Mouse (Mus musculus) heart, postnatal 25 days (tissue): ENCODE measurements around the gene Pms2. TPM values are rescaled to one million over a fixed set of nuclear protein-coding genes. Genes with fewer than 3 reads are reported as not detected.

Experiments used
- DNase-seq: peaks from one replicate; pipeline ENCODE4 v3.0.0; 2022; ENCODE audit warnings: low spot score
- intact Hi-C: fragments of 180-260 bp; cut with DNase I; formaldehyde crosslinking; loops from one replicate; pipeline ENCODE4 v1.15.1; 2025
- total RNA-seq, 2 experiments: library from RNA; stranded (reverse); gene quantifications; 2 replicates each; pipeline ENCODE4 v1.2.3; 2021

Gene Pms2
- total RNA-seq: 1 to 10 TPM; 3.8 to 3.9 TPM

DNA sequence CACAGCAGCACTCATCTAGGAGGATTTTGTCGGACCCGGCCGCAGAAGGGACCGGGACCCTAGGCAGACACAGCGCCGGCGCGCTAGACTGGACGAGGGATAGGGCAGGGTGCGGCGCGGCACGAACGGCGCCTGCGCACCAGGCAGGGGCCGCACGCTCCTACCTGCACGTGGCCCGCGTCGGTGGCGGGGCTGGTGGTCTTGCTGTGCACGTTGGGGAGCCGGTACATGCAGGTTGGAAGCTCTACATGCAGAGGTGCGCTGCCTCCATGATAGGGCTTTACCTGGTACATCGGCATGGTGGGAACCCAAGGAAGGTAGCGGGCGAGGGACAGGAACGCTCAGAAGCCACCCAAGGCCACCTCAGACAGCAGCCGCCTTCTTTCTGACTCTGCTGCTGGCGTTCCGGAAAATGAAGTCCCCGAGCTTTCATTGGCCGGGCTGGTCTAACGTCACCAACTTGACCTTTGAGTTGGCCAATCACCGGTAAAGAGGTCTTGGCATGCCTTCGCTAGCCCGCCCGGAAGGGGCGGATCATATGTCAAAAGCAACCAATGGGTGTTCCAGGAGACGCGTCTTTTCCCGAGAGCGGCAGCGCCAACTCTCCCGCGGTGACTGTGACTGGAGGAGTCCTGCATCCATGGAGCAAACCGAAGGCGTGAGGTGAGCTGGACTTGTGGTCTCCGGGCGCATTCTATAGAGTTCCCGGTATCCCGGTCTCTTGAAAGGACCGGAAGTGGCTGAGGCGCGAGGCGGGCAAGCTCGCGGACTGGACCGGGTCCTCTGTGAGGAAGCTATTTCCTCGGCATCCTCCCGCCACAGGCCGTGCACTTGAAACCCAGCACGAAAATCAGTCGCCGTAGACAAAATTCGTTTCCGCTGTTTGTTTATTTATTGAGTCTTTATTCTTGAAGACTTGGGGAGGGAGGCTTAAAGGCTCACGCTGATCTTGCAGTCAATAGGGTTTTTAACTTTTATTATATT, at the start of gene Pms2, which contains the start of gene Aimp2:
Gene Pms2 (plus strand): TSS at position 548 of the 984 bp plus-strand sequence.
Gene Aimp2 (minus strand): TSS at position 431 of the 984 bp plus-strand sequence.
- intact Hi-C loops: loop anchor here (5.0 kb wide), 1 partner anchor 342 kb away; no protein-coding TSS in a partner anchor
- DNase-seq: peak; percentile 96

DNA sequence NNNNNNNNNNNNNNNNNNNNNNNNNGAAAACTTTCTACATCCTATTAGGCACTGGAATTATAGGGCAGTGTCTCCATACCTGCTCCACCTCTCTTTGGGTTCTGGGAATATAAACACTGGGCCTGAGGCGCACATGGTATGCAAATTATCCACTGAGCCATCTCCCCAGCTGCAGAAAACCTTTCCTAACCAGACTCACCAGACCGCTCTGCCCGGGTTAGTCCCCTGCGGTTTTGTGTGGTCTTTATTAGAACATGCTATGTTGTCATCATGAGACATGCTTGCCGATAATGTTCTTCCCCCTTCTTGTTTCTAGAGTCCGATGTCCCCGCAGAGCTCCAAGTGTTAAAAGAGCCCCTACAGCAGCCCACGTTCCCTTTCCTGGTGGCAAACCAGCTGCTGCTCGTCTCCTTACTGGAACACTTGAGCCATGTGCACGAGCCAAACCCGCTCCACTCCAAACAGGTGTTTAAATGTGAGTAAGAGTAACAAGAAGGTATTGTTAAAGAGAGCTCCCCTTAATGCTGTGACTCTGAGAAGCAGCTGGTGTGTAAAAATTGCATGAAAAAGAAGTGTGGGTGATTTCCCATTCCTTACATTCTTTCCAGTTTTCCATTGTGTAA, 38.1 kb upstream of the Pms2 start:
- intact Hi-C loops: no loop called here
- DNase-seq: no peak

DNA sequence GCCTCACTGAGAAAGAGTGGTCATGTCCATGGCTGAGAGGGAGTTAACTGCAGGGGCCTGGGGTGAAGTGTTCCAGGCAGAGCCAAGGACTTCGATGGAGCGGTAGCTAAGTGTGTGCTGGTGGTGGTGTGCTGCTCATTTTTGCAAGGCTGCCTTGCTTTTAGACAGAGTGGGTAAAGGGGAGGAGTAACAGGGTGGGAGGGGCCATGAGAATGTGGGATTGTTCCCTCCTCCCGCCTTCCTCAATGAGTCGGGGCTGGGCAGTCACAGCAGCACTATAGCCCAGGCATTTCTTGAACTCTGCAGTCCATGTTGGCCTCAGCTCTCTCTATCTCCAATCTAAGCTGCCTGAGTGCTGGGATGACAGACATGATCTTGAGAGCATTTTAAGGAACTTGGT, 35.2 kb upstream of the Pms2 start:
- intact Hi-C loops: no loop called here
- no peak for DNase-seq

DNA sequence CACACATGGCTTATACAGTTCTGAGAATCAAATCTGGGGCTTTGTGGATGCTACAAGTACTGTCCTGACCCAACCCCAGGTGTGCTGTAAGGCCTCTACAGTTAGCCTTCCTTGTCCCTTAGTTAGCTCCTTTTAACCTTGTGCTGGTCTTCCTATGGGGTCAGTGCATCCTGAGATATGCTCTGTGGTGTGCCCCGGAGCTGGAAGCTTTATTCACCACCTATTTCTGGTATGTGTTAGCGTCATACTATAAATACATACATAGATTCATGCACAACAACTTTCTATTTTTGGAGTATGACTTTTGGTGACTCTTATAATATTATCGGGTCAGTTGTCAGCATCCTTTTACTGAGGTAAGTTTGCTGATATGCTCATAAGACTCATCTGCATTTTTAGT, 24.5 kb upstream of the Pms2 start:
- intact Hi-C loops: no loop called here
- DNase-seq: no peak

DNA sequence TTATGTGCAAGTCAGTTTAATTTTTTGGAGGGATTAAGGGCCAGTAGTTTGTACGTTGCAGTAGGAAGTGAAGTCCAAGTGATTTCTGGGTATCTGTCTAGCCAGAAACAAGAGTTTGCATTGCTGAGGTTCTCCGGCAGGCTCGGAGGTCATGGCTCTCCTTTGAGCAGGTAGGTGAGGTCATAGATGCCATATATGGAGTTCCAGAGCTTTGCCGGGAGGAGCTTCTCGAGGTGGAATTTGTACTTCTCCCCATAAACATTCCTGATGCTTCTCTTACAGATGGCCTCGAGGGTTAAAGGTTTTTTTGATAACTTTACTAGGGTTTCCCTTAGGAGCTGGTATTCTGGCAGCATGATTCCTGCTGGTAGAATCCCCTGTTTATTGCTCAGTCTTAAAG, 19.0 kb upstream of the Pms2 start:
- intact Hi-C loops: no loop called here
- DNase-seq: no peak

DNA sequence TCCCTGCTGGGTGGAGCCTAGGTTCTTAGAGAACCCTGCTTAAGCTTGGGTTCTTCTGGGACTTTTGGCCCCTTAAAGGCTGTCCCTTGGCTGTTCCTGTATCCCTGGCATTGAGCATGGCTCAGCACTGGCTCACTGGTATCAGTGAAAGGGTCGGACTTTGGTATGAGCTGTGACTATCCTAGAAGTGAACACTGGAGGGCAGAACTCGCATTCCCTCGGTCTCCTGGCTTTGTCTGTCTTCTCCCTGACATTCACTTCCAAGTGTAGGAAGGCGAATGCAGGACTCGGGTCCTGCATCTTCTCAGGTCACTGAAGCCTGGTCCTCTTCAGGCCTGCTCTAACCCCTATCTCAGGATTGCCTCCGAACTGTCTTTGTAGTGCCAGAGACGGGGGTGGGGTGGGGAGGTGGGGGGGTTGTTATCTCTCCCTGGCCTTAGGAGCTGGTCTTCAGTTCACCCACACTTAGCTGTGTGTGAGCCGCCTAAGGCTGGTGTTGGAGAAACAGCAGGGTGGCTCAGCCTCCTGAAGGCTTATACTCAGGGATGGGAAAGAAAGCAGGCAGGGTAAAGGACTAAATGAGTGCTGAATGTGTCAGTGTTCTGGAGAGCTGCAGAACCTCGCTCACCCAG, 17.4 kb upstream of the Pms2 start:
- DNase-seq: no peak
- intact Hi-C loops: no loop called here

DNA sequence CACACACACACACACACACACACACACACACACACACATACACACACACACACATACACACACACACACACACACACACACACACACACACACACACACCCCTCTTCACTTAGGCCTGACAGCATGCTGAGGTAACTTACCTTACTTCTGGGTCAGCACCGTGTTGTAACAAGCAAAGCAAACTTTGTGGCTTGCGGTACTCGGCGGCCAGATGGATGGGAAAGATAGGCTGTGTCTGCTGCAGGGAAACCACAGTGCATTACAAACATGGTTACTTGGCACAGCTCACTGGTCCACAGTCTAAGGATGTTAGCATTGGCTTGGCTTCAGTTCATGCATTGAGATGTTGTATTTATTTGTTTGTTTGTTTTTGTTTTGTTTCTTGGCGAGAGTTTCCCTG, 16.4 kb upstream of the Pms2 start:
- intact Hi-C loops: no loop called here
- no peak for DNase-seq

DNA sequence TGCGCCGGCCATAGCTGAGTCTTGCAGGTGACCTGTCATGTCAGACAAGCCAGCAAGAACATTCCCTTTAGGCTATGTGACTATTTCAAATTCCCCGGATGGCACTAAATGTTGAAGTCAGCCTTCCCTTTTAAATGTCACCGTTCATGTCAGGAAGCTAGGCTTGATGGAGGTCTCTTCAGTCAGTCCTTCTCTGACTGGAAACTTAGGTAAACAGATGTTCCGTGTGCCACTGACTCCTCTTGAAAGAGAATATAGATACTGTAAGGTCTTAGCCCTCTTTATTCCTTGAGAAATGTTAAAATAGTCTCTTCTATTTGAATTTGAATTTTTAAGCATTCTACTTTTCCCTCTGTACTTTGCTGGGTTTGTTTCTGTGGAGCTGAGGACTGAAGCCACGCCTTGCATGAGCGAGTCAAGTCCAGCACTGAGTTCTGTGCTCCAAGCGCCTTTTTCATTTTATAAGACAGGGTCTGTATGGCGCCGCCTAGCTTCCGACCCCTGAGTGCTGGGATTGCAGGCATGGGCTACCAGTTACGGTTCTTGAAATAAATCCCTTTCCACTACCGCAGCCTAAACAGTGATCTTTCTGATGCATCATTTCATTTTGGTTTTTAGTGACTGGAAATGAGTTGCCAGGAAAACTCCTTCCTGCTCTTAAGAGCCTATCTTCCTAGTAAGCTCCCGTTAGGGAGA, 12.0 kb upstream of the Pms2 start, which contains the start of gene Ankrd61:
Gene Ankrd61 (minus strand): TSS at position 51 of the 696 bp plus-strand sequence.
- DNase-seq: no peak
- intact Hi-C loops: no loop called here

DNA sequence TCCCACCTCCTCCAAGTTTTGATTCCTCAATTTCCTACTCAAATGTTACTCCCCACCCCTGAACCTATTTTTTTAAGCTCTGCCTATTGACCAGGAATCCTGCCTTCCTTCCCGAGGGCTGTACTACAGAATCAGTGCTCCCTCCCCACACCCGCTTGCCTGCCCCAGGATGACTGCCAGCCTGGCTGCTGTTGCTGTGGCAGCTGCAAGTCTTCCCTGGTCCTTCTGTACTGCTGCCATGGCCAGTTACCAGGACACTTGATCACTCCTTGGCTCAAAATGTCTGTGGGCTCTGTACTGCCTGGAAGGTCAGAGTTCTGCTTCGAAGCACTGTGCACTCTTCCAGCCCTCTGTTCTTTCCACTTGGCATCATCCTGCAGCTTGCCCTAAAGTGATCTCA, 7.7 kb upstream of the Pms2 start:
- intact Hi-C loops: no loop called here
- DNase-seq: peak; percentile 26

DNA sequence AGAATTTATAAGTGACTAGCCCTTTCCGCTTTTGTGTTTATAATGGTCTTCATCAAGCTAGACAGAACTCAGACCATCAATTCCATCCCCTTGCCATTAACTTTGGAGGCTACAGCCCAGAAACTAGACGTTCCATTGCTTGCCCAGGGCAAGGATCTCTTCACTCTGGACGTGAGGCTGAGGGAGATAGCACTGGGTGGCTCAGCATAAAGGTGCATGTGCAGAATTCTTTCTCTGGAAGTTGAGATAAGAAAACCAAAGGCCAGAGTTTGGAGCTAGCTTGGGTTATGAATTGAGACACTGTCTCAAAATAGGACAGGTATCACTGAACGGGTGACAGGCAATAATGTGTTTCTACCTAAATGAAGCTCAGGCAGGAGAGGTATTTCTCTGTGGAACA, 6.0 kb upstream of the Pms2 start:
- no peak for DNase-seq
- intact Hi-C loops: no loop called here

DNA sequence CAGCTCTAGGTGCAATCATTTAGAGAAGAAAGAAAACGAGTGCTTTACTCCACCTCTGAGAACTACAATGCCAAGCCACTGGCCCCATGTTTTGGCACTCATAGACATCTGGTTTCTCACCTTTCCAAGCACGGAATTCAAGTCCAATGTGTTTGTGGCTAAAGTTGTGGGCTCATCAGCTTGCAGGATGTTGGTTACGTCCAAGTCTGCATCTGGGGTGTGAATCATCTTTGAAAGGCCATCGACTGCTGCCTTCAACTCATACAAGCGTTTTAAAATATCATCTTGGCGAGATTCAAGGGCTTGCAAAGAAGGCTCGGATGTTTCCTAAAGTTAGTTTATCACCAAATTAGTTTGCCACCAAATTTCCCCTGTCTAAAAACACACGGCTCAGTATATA, 3.3 kb upstream of the Pms2 start:
- intact Hi-C loops: no loop called here
- no peak for DNase-seq

DNA sequence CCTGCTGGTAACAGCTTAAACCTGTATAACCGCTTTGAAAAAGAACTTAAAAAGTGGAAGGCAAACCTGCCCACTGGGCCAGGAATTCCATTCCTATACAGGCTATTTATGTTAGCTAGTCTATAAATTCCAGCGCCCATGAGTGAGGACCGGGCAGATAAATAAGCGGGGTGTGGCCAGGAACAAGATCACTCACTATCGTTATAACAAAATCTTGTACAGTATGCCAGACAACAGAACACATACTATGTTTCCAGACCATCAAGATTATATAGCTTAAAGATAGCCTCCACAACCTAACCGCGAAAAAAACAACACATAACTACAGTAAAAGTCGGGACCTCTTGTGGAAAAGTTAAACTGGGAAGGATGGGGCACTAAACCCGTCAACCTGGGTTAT, 838 bp upstream of the Pms2 start:
- no peak for DNase-seq
- intact Hi-C loops: no loop called here

DNA sequence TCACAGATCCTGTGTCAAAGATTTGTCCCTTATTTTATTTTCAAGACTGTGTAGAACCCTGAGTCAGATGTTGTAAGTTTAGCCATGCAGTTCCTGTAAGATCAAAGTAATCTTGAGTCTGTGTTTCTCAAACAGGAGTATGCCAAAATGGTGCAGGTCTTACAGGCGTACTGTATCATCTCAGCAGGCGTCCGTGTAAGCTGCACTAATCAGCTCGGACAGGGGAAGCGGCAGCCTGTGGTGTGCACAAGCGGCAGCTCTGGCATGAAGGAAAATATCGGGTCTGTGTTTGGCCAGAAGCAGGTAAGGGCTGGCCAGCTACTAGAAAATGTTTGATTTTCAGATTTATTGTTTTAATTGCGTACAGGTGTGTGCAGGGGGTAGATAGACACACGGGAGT, 6.5 kb downstream of the Pms2 start:
- intact Hi-C loops: loop anchor here (2.0 kb wide), 1 partner anchor 183 kb away; the partner anchor contains the start of gene Usp42
- DNase-seq: no peak

DNA sequence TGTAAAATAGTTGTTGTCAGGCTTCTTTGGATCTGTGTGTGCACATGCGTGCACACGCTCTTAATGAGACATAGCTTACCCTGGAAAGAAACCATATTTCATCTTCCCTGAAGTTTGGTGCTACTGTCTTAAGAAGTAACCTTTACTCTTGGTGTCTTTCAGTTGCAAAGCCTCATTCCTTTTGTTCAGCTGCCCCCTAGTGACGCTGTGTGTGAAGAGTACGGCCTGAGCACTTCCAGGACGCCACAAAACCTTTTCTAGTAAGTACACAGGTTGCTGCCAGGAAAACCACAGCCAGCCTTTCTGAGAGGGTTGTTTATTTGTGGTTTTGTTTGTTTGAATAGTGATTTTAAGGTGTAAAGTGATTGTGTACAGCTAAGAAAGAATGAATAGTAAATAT, 7.7 kb downstream of the Pms2 start:
- intact Hi-C loops: loop anchor here (2.0 kb wide), 1 partner anchor 185 kb away; the partner anchor contains the start of gene Usp42
- no peak for DNase-seq

DNA sequence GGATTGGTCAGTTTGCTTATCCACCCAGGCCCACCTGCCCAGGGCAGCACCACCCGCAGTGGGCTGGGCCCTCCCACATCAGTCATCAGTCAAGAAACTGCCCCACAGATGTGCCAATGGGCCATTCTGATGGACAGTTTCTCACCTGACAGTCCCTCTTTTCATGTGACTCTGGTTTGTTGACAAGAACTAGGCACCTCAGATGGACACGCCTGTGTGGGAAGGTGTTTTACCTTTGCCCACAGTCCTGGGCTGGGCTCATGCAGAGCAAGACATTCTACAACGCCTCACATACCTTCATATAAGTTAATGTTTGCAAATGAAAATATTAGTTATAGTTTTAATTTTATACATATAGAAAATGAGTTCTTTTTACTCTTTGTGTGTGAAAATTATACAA, 8.4 kb downstream of the Pms2 start:
- intact Hi-C loops: no loop called here
- DNase-seq: no peak

DNA sequence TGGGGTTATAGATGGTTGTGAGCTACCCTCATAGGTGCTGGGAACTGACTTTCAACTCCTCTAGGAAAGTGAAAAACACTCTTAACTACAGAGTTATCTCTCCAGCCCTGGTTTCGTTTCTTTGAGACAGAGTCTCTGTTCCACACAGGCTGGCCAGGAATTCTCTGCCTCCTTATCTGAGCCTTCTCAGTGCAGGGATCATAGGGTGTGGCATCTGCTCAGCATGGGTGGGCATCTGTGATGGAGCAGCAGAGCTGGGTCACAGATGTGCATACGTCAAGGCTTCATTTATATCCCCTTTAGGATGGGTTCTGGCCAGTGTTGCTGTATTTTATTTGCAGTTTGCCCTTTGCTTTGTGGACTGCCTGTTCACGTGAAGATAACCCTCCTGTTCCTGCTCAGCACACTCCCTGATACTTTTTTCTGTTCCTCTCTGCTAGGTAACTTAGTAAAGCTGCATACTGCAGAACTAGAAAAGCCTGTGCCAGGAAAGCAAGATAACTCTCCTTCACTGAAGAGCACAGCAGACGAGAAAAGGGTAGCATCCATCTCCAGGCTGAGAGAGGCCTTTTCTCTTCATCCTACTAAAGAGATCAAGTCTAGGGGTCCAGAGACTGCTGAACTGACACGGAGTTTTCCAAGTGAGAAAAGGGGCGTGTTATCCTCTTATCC, 15.2 kb downstream of the Pms2 start:
- no peak for DNase-seq
- intact Hi-C loops: no loop called here

DNA sequence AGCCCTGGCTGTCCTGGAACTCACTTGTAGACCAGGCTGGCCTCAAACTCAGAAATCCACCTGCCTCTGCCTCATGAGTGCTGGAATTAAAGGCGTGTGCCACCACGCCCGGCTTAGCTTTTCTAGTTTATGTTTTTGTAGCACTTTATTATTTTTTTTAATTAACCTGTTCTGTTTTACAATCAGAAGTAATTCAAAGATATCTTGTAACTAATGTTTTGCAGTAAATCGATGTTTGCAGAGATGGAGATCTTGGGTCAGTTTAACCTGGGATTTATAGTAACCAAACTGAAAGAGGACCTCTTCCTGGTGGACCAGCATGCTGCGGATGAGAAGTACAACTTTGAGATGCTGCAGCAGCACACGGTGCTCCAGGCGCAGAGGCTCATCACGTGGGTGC, 18.1 kb downstream of the Pms2 start, which contains the start of gene Gm42421:
Gene Gm42421 (plus strand): TSS at position 301 of the 400 bp plus-strand sequence.
- DNase-seq: no peak
- intact Hi-C loops: no loop called here

DNA sequence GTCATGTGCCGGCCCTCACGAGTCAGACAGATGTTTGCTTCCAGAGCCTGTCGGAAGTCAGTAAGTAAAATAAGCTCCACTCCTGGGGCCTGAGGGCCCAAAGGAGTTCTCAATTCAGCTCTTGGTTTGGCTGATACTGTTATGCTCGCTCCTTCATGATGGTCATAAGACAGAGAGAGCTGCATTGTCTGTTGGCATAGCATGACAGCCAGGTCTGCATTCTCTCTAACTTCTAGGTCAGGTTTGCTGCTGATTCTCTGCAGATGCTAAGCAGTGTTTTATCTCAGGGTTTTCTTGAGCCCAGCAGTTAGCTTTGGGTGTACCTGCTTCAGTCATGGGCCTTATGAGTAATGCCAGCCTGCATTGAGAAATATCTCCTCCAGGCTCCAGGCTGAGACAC, 19.5 kb downstream of the Pms2 start:
- no peak for DNase-seq
- intact Hi-C loops: no loop called here

DNA sequence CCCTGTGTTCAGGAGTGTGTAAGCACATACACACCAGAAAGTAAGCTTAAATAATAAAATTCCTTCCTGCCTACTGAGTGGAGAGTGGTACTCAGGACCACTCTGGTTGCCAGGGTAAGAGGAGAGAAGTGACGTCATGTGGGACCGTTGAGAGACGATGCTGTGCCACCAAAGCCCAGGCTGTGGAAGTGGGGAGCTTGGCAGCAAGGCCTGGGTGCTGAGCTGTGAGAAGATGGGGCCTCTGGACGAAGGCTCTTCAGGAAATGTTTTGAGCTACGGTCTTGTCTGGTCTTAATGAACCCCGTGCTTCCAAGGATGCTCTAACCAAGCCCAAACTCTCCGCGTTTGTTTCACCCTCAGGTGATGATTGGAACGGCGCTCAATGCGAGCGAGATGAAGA, 20.9 kb downstream of the Pms2 start:
- intact Hi-C loops: no loop called here
- DNase-seq: no peak
